Mouse (Mus musculus): Measurements from ENCODE around the gene Padi4.

DNA sequence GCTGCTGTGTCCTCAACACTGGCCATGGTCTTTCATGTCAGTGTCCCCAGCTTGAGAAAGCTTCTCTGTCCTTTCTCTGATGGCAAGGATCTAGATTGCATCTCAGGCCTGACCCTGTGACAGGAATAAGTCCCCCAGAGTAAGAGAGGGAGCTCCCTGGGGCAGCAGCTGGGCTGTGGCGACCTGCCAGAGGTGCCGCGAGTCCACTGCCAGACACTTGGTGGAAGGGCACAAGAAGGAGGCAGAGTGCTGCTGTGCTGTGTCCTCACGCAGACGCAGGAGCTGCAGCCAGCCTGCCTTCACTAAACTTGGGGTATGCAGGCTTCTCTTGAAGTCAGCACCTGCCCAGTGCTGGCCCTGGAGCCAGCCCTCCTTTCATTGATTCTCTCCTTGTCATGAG, 62.7 kb downstream of the Padi4 start:
- TF ChIP-seq POLR2A (IDR thresholded peaks at IDR 0.05; ENCODE audit: insufficient read depth, low read length): no peak
- no peak for TF ChIP-seq CTCF (IDR thresholded peaks at IDR 0.05; ENCODE audit: low read depth, low read length)
- no peak for TF ChIP-seq EP300 (IDR thresholded peaks at IDR 0.05; ENCODE audit: insufficient read depth, low read depth, low read length)
